ENCODE assay signal across 23 mouse cellular contexts in genomic region chr7:5540770-5541436, GRCm38 (mm10). TPM values are rescaled to one million over a fixed set of nuclear protein-coding genes. Genes with fewer than 3 reads are reported as not detected.
"Had no signal": no experiment of that assay in that cellular context is flagged by ENCODE, and none has a peak within 500 bp of the region (broad histone marks: within the 10 kb centered on the region; RNA-seq: fewer than 3 reads in every experiment).

No protein-coding gene starts in this region.

RNA-seq across cellular contexts. Expression of gene Vmn1r60, which starts 6.2 kb away (rescaled TPM):
- polyA plus RNA-seq: heart, embryonic 13.5 days; heart, embryonic 14.5 days; heart, embryonic 15.5 days; heart, embryonic 16.5 days; heart, postnatal 0 days; hindbrain, embryonic 10.5 days; hindbrain, embryonic 11.5 days; hindbrain, embryonic 12.5 days; hindbrain, embryonic 13.5 days; hindbrain, embryonic 14.5 days; hindbrain, embryonic 15.5 days; hindbrain, embryonic 16.5 days; hindbrain, postnatal 0 days; intestine, embryonic 14.5 days; intestine, embryonic 15.5 days; intestine, embryonic 16.5 days; intestine, postnatal 0 days; kidney, adult 2 months; kidney, embryonic 14.5 days; kidney, embryonic 15.5 days; kidney, embryonic 16.5 days; kidney, postnatal 0 days; large intestine, adult 2 months had no signal

RNA-seq across cellular contexts. Expression of gene Vmn2r28, which starts 47.1 kb away (rescaled TPM):
- polyA plus RNA-seq: heart, embryonic 13.5 days; heart, embryonic 14.5 days; heart, embryonic 15.5 days; heart, embryonic 16.5 days; heart, postnatal 0 days; hindbrain, embryonic 10.5 days; hindbrain, embryonic 11.5 days; hindbrain, embryonic 12.5 days; hindbrain, embryonic 13.5 days; hindbrain, embryonic 14.5 days; hindbrain, embryonic 15.5 days; hindbrain, embryonic 16.5 days; hindbrain, postnatal 0 days; intestine, embryonic 14.5 days; intestine, embryonic 15.5 days; intestine, embryonic 16.5 days; intestine, postnatal 0 days; kidney, adult 2 months; kidney, embryonic 14.5 days; kidney, embryonic 15.5 days; kidney, embryonic 16.5 days; kidney, postnatal 0 days; large intestine, adult 2 months had no signal
